Mouse (Mus musculus) heart, embryonic 15.5 days (tissue): ENCODE measurements at regions not wholly inside any gene's neighbourhood (a gene's known extent, or its start where the extent isn't known, plus 50 kb on each side); places are given as distances from the start of the nearest gene placed in this dataset.

Source experiments
- ATAC-seq: fragments of 200-750 bp; cut with Nextera tagmentation; replicated peaks from 2 replicates; pipeline ENCODE4 v1.8.0; 2017; ENCODE audit warnings: low read depth, moderate TSS enrichment; ENCODE audit not compliant: insufficient number of reproducible peaks, insufficient read depth, low FRiP score
- H3K27ac ChIP-seq: fragments of 300-500 bp; sonication (generic); 2 replicates; pipeline ENCODE4 v1.5.1; 2015; ENCODE audit warnings: mild to moderate bottlenecking, inconsistent platforms
- H3K27me3 ChIP-seq: fragments of 300-500 bp; sonication (generic); 2 replicates; pipeline ENCODE4 v1.6.1; 2015; ENCODE audit warnings: inconsistent platforms
- H3K36me3 ChIP-seq: fragments of 300-500 bp; sonication (generic); 2 replicates; pipeline ENCODE4 v1.6.1; 2015; ENCODE audit warnings: mild to moderate bottlenecking, inconsistent platforms
- H3K4me1 ChIP-seq: fragments of 300-500 bp; sonication (generic); replicated peaks from 2 replicates; pipeline ENCODE4 v1.6.1; 2015; ENCODE audit warnings: inconsistent platforms
- H3K4me2 ChIP-seq: fragments of 300-500 bp; sonication (generic); 2 replicates; pipeline ENCODE4 v1.6.1; 2015; ENCODE audit warnings: inconsistent platforms, mild to moderate bottlenecking, moderate library complexity
- H3K4me3 ChIP-seq: fragments of 300-500 bp; sonication (generic); 2 replicates; pipeline ENCODE4 v1.5.1; 2015; ENCODE audit warnings: mild to moderate bottlenecking, inconsistent platforms
- H3K9ac ChIP-seq: fragments of 300-500 bp; sonication (generic); 2 replicates; pipeline ENCODE4 v1.6.1; 2015; ENCODE audit warnings: mild to moderate bottlenecking, inconsistent platforms
- H3K9me3 ChIP-seq: fragments of 300-500 bp; sonication (generic); replicated peaks from 2 replicates; pipeline ENCODE4 v1.6.1; 2016; ENCODE audit warnings: inconsistent platforms
- WGBS: fragments of 180-500 bp; shearing (Covaris S2); methylation state at CpG from one replicate; pipeline ENCODE4 v1.1.7; 2015; ENCODE audit warnings: mixed read lengths; 5-methylcytosine and 5-hydroxymethylcytosine counted together

GRCm38 (mm10) chr19:33056372-33056791 lies 299.1 kb downstream of the Pten start:
- H3K27ac ChIP-seq = no peak overlapping the region
- H3K36me3 ChIP-seq = no peaks in the 10 kb centered on the region
- no peaks in the 10 kb centered on the region for H3K27me3 ChIP-seq
- H3K9me3 ChIP-seq = no peaks in the 10 kb centered on the region
- ATAC-seq = no peak
- 0 out of 2 replicates have a peak, but pooled peaks cover 4% of the 10 kb centered on the region for H3K4me1 ChIP-seq
- H3K4me3 ChIP-seq = no peak overlapping the region
- H3K9ac ChIP-seq = no peak overlapping the region
- no peak overlapping the region for H3K4me2 ChIP-seq
- 45% methylated on average over 10 of the region's 10 CpGs for whole genome bisulfite sequencing

- Histone ChIP-seq H3K27ac (no peak overlapping the region), H3K4me2 (no peak overlapping the region), H3K9me3 (no peaks in the 10 kb centered on the region), H3K9ac (no peak overlapping the region), H3K27me3 (no peaks in the 10 kb centered on the region), H3K4me3 (no peak overlapping the region), H3K36me3 (no peaks in the 10 kb centered on the region), H3K4me1 (0 out of 2 replicates have a peak, but pooled peaks cover 4% of the 10 kb centered on the region)
- no peak for ATAC-seq
Measured at GRCm38 (mm10) chr19:33061006-33061405, 303.7 kb downstream of the Pten start.

GRCm38 (mm10) chr19:33062165-33063058 lies 305.1 kb downstream of the Pten start:
- no peaks in the 10 kb centered on the region for H3K9me3 ChIP-seq
- H3K27ac ChIP-seq = no peak overlapping the region
- no peak overlapping the region for H3K4me2 ChIP-seq
- 85% methylated on average over 8 of the region's 8 CpGs for WGBS
- H3K4me3 ChIP-seq = no peak overlapping the region
- no peaks in the 10 kb centered on the region for H3K4me1 ChIP-seq
- H3K27me3 ChIP-seq = no peaks in the 10 kb centered on the region
- H3K9ac ChIP-seq = no peak overlapping the region
- no peak for ATAC-seq
- no peaks in the 10 kb centered on the region for H3K36me3 ChIP-seq

GRCm38 (mm10) chr19:33065274-33066200 lies 308.2 kb downstream of the Pten start:
- Histone ChIP-seq H3K4me3 (no peak overlapping the region), H3K27ac (no peak overlapping the region), H3K4me1 (peaks cover 4% of the 10 kb centered on the region), H3K9me3 (no peaks in the 10 kb centered on the region), H3K9ac (no peak overlapping the region), H3K27me3 (no peaks in the 10 kb centered on the region), H3K4me2 (no peak overlapping the region), H3K36me3 (no peaks in the 10 kb centered on the region)
- WGBS = 74% methylated on average over 19 of the region's 19 CpGs
- no peak for ATAC-seq

- H3K36me3 ChIP-seq = no peaks in the 10 kb centered on the region
- H3K9ac ChIP-seq = no peak overlapping the region
- H3K27me3 ChIP-seq = no peaks in the 10 kb centered on the region
- peaks cover 4% of the 10 kb centered on the region for H3K4me1 ChIP-seq
- no peak for ATAC-seq
- H3K9me3 ChIP-seq = no peaks in the 10 kb centered on the region
- H3K4me2 ChIP-seq = no peak overlapping the region
- WGBS = 65% methylated on average over 11 of the region's 11 CpGs
- no peak overlapping the region for H3K27ac ChIP-seq
- H3K4me3 ChIP-seq = no peak overlapping the region
Measured at GRCm38 (mm10) chr19:33068351-33068955, 311.2 kb downstream of the Pten start.

- Histone ChIP-seq H3K4me3 (no peak overlapping the region), H3K27me3 (no peaks in the 10 kb centered on the region), H3K4me2 (no peak overlapping the region), H3K27ac (no peak overlapping the region), H3K9me3 (no peaks in the 10 kb centered on the region), H3K36me3 (no peaks in the 10 kb centered on the region), H3K4me1 (peaks cover 4% of the 10 kb centered on the region), H3K9ac (no peak overlapping the region)
- no peak for ATAC-seq
- 56% methylated on average over 6 of the region's 6 CpGs for WGBS
Measured at GRCm38 (mm10) chr19:33069761-33070160, 312.5 kb downstream of the Pten start.

GRCm38 (mm10) chr19:33072299-33072698 lies 315.0 kb downstream of the Pten start:
- Histone ChIP-seq H3K4me3 (no peak overlapping the region), H3K27ac (no peak overlapping the region), H3K4me1 (peaks cover 4% of the 10 kb centered on the region), H3K27me3 (no peaks in the 10 kb centered on the region), H3K9me3 (no peaks in the 10 kb centered on the region), H3K36me3 (no peaks in the 10 kb centered on the region), H3K4me2 (no peak overlapping the region), H3K9ac (no peak overlapping the region)
- WGBS = 57% methylated on average over 2 of the region's 2 CpGs
- ATAC-seq = no peak

GRCm38 (mm10) chr19:33074907-33075306 lies 317.2 kb downstream of the Rnls start:
- Histone ChIP-seq H3K27me3 (no peaks in the 10 kb centered on the region), H3K4me2 (no peak overlapping the region), H3K36me3 (no peaks in the 10 kb centered on the region), H3K4me3 (no peak overlapping the region), H3K9ac (no peak overlapping the region), H3K9me3 (no peaks in the 10 kb centered on the region), H3K4me1 (no peaks in the 10 kb centered on the region), H3K27ac (no peak overlapping the region)
- 50% methylated on average over 4 of the region's 4 CpGs for WGBS
- ATAC-seq = no peak

GRCm38 (mm10) chr19:33078681-33079360 lies 313.3 kb downstream of the Rnls start:
- H3K4me3 ChIP-seq = no peak overlapping the region
- 61% methylated on average over 4 of the region's 4 CpGs for WGBS
- no peaks in the 10 kb centered on the region for H3K27me3 ChIP-seq
- no peak overlapping the region for H3K27ac ChIP-seq
- H3K4me2 ChIP-seq = no peak overlapping the region
- ATAC-seq = no peak
- H3K9ac ChIP-seq = no peak overlapping the region
- H3K36me3 ChIP-seq = no peaks in the 10 kb centered on the region
- no peaks in the 10 kb centered on the region for H3K9me3 ChIP-seq
- H3K4me1 ChIP-seq = no peaks in the 10 kb centered on the region

- no peaks in the 10 kb centered on the region for H3K9me3 ChIP-seq
- no peak overlapping the region for H3K9ac ChIP-seq
- 56% methylated on average over 2 of the region's 2 CpGs for WGBS
- H3K27me3 ChIP-seq = no peaks in the 10 kb centered on the region
- no peak overlapping the region for H3K4me3 ChIP-seq
- H3K4me1 ChIP-seq = no peaks in the 10 kb centered on the region
- H3K4me2 ChIP-seq = no peak overlapping the region
- no peak overlapping the region for H3K27ac ChIP-seq
- ATAC-seq = no peak
- H3K36me3 ChIP-seq = no peaks in the 10 kb centered on the region
Measured at GRCm38 (mm10) chr19:33079959-33080358, 312.1 kb downstream of the Rnls start.

GRCm38 (mm10) chr19:33081493-33081892 lies 310.6 kb downstream of the Rnls start:
- no peak overlapping the region for H3K4me3 ChIP-seq
- H3K36me3 ChIP-seq = no peaks in the 10 kb centered on the region
- no peaks in the 10 kb centered on the region for H3K9me3 ChIP-seq
- no peaks in the 10 kb centered on the region for H3K4me1 ChIP-seq
- no peak overlapping the region for H3K27ac ChIP-seq
- no peaks in the 10 kb centered on the region for H3K27me3 ChIP-seq
- 47% methylated on average over 3 of the region's 3 CpGs for WGBS
- no peak overlapping the region for H3K4me2 ChIP-seq
- no peak overlapping the region for H3K9ac ChIP-seq
- ATAC-seq = no peak
